Mouse (Mus musculus): ENCODE data around the gene Robo1. TPM values are rescaled to one million over a fixed set of nuclear protein-coding genes. Genes with fewer than 3 reads are reported as not detected.
"Not testable (repeated sequence)": the region's sequence is repeated elsewhere in the genome, so short reads cannot be mapped to it uniquely, and the experiment has no call there.

The Robo1 gene
- polyA plus RNA-seq, 1 experiment from 2014 or later: 6.3 TPM

- TF ChIP-seq EP300 (optimal IDR thresholded peaks at IDR 0.05): no peak
- TF ChIP-seq CTCF (IDR thresholded peaks at IDR 0.05; ENCODE audit: low read depth): no peak
- no peak overlapping the region for H3K4me3 ChIP-seq (ENCODE audit: low read depth, low read length)
- H3K4me2 ChIP-seq (replicated peaks; ENCODE audit: low read depth): no peak overlapping the region
- ATAC-seq (ENCODE audit: low FRiP score, low TSS enrichment) (no peak), DNase-seq (ENCODE audit: low spot score) (no peak)
- no peaks in the 10 kb centered on the region for H3K36me3 ChIP-seq (ENCODE audit: control insufficient read depth, insufficient read depth, low read length)
- WGBS: 59% methylated on average over 3 of the region's 3 CpGs
- H3K27me3 ChIP-seq (ENCODE audit: control insufficient read depth, insufficient read depth, low read length): no peaks in the 10 kb centered on the region
- no peaks in the 10 kb centered on the region for H3K9me3 ChIP-seq (ENCODE audit: control insufficient read depth, low read length)
- H3K4me1 ChIP-seq (replicated peaks; ENCODE audit: control insufficient read depth, insufficient read depth): no peaks in the 10 kb centered on the region
- H3K27ac ChIP-seq (replicated peaks): no peak overlapping the region
- no peak overlapping the region for H3K9ac ChIP-seq (ENCODE audit: low read length)
Observed at GRCm38 (mm10) chr16:72543928-72544327, 235.8 kb downstream of the Robo1 start.

DNA sequence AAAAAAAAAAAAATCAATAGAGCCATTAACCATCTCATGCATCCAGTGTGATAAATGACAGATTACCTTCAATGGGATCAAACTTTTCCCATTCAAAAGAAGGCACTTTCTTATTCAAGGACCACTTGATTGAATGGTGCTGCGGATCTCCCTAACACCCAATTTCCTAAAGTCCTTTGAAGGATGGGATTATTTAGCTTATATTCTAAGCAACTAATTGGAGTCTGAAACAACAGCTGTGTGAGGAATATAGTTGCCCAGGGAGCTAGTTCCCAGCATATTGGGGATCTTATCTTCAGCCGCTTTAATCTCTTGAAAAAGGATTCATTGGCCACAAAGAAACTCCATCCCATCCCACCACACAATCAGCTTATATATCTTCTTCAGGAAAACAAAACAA lies 236.8 kb downstream of the Robo1 start:
- no peak for ATAC-seq (ENCODE audit: low FRiP score, low TSS enrichment)
- Histone ChIP-seq H3K36me3 (ENCODE audit: control insufficient read depth, insufficient read depth, low read length) (no peaks in the 10 kb centered on the region), H3K4me3 (ENCODE audit: low read depth, low read length) (no peak overlapping the region), H3K4me1 (replicated peaks; ENCODE audit: control insufficient read depth, insufficient read depth) (no peaks in the 10 kb centered on the region), H3K27me3 (ENCODE audit: control insufficient read depth, insufficient read depth, low read length) (no peaks in the 10 kb centered on the region), H3K4me2 (replicated peaks; ENCODE audit: low read depth) (no peak overlapping the region), H3K9me3 (ENCODE audit: control insufficient read depth, low read length) (no peaks in the 10 kb centered on the region), H3K27ac (replicated peaks) (no peak overlapping the region), H3K9ac (ENCODE audit: low read length) (no peak overlapping the region)
- no peak for DNase-seq (ENCODE audit: low spot score)
- TF ChIP-seq CTCF (IDR thresholded peaks at IDR 0.05; ENCODE audit: low read depth) (no peak), EP300 (optimal IDR thresholded peaks at IDR 0.05) (no peak)
- 91% methylated on average over 2 of the region's 2 CpGs for WGBS

DNA sequence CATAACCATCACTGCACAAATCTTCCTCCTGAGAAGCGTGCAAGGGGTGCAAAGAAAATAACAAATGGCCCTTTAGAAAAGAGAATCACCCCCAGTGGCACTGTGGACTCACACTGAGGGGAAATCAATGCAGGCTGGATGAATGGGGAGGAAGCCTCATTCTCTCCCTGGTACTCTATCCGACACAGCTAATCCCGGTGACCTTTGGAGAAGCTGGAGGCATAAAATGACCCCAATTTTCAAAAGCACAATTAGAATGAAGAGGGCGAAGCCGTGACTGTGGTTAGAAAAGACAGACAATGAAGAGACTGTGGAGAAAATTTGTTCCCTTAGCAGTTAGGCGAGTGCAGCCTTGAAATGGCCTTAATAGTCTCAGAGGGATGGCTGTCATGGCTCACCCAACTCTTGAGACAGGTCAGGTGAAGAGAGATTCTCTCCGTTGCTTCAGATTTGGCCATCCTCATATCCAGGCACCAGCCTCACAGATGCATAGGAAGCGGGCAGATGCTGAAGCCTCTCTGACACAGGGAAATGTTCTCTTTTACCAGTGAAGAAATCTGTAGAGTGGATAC lies 243.7 kb downstream of the Robo1 start:
- H3K36me3 ChIP-seq (ENCODE audit: control insufficient read depth, insufficient read depth, low read length): no peaks in the 10 kb centered on the region
- TF ChIP-seq CTCF (IDR thresholded peaks at IDR 0.05; ENCODE audit: low read depth): no peak
- no peak for TF ChIP-seq EP300 (optimal IDR thresholded peaks at IDR 0.05)
- no peak overlapping the region for H3K9ac ChIP-seq (ENCODE audit: low read length)
- no peaks in the 10 kb centered on the region for H3K27me3 ChIP-seq (ENCODE audit: control insufficient read depth, insufficient read depth, low read length)
- H3K4me1 ChIP-seq (replicated peaks; ENCODE audit: control insufficient read depth, insufficient read depth): no peaks in the 10 kb centered on the region
- no peaks in the 10 kb centered on the region for H3K9me3 ChIP-seq (ENCODE audit: control insufficient read depth, low read length)
- H3K27ac ChIP-seq (replicated peaks): no peak overlapping the region
- H3K4me2 ChIP-seq (replicated peaks; ENCODE audit: low read depth): no peak overlapping the region
- H3K4me3 ChIP-seq (ENCODE audit: low read depth, low read length): no peak overlapping the region
- WGBS: 80% methylated on average over 8 of the region's 8 CpGs
- DNase-seq (ENCODE audit: low spot score) (no peak), ATAC-seq (ENCODE audit: low FRiP score, low TSS enrichment) (no peak)

GRCm38 (mm10) chr16:72553713-72554112 lies 245.6 kb downstream of the Robo1 start:
- Histone ChIP-seq H3K9me3 (ENCODE audit: control insufficient read depth, low read length) (no peaks in the 10 kb centered on the region), H3K9ac (ENCODE audit: low read length) (no peak overlapping the region), H3K27ac (replicated peaks) (no peak overlapping the region), H3K36me3 (ENCODE audit: control insufficient read depth, insufficient read depth, low read length) (no peaks in the 10 kb centered on the region), H3K4me1 (replicated peaks; ENCODE audit: control insufficient read depth, insufficient read depth) (no peaks in the 10 kb centered on the region), H3K4me2 (replicated peaks; ENCODE audit: low read depth) (no peak overlapping the region), H3K4me3 (ENCODE audit: low read depth, low read length) (no peak overlapping the region), H3K27me3 (ENCODE audit: control insufficient read depth, insufficient read depth, low read length) (no peaks in the 10 kb centered on the region)
- WGBS: 53% methylated on average over 5 of the region's 5 CpGs
- TF ChIP-seq EP300 (optimal IDR thresholded peaks at IDR 0.05) (no peak), CTCF (IDR thresholded peaks at IDR 0.05; ENCODE audit: low read depth) (no peak)
- DNase-seq (ENCODE audit: low spot score): no peak
- no peak for ATAC-seq (ENCODE audit: low FRiP score, low TSS enrichment)

DNA sequence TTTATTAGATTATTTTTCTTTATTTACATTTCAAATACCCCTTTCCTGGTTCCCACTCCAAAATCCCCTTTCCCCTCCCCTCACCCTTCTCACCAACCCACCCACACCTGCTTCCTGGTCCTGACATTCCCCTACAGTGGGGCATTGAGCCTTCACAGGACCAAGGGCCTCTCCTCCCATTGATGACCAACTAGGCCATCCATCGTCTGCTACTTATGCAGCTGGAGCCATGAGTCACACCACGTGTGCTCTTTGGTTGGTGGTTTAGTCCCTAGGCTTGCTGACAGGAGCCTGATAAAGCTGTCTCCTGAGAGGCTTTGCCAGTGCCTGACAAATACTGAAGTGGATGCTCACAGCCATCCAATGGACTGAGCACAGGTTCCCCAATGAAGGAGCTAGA lies 254.0 kb downstream of the Robo1 start:
- not testable (repeated sequence) for H3K4me2 ChIP-seq (replicated peaks; ENCODE audit: low read depth); DNase-seq (ENCODE audit: low spot score); H3K4me1 ChIP-seq (replicated peaks; ENCODE audit: control insufficient read depth, insufficient read depth); H3K9ac ChIP-seq (ENCODE audit: low read length); H3K27ac ChIP-seq (replicated peaks); H3K4me3 ChIP-seq (ENCODE audit: low read depth, low read length); H3K36me3 ChIP-seq (ENCODE audit: control insufficient read depth, insufficient read depth, low read length); H3K27me3 ChIP-seq (ENCODE audit: control insufficient read depth, insufficient read depth, low read length); H3K9me3 ChIP-seq (ENCODE audit: control insufficient read depth, low read length); ATAC-seq (ENCODE audit: low FRiP score, low TSS enrichment)
- WGBS: 29% methylated on average over 2 of the region's 2 CpGs

- H3K9ac ChIP-seq (ENCODE audit: low read length): no peak overlapping the region
- H3K27me3 ChIP-seq (ENCODE audit: control insufficient read depth, insufficient read depth, low read length): no peaks in the 10 kb centered on the region
- ATAC-seq (ENCODE audit: low FRiP score, low TSS enrichment): no peak
- H3K4me2 ChIP-seq (replicated peaks; ENCODE audit: low read depth): no peak overlapping the region
- no peaks in the 10 kb centered on the region for H3K36me3 ChIP-seq (ENCODE audit: control insufficient read depth, insufficient read depth, low read length)
- DNase-seq (ENCODE audit: low spot score): no peak
- no peak overlapping the region for H3K4me3 ChIP-seq (ENCODE audit: low read depth, low read length)
- no peaks in the 10 kb centered on the region for H3K4me1 ChIP-seq (replicated peaks; ENCODE audit: control insufficient read depth, insufficient read depth)
- H3K27ac ChIP-seq (replicated peaks): no peak overlapping the region
- no peaks in the 10 kb centered on the region for H3K9me3 ChIP-seq (ENCODE audit: control insufficient read depth, low read length)
- WGBS: 28% methylated on average over 15 of the region's 15 CpGs
- no peak for TF ChIP-seq EP300 (optimal IDR thresholded peaks at IDR 0.05)
- no peak for TF ChIP-seq CTCF (IDR thresholded peaks at IDR 0.05; ENCODE audit: low read depth)
Observed at GRCm38 (mm10) chr16:72563196-72563963, 255.3 kb downstream of the Robo1 start.
